Comparison of ENCODE assay signal across 11 mouse cellular contexts in genomic region chr19:44067323-44068049, GRCm38 (mm10). TPM values are rescaled to one million over a fixed set of nuclear protein-coding genes. Genes with fewer than 3 reads are reported as not detected.
A peak's percentile ranks its signal among the peaks of the same experiment; 100 is the strongest.
DNase-seq lines count a peak whose midpoint lies in the region; ATAC-seq and TF ChIP-seq lines count a peak whose summit lies in the region.
"Had no signal": no experiment of that assay in that cellular context is flagged by ENCODE, and none has a peak within 500 bp of the region (broad histone marks: within the 10 kb centered on the region; RNA-seq: fewer than 3 reads in every experiment).

No protein-coding gene starts in this region.

- TF ChIP-seq CTCF in bone marrow macrophage, adult 2 months (IDR thresholded peaks at IDR 0.05; ENCODE audit: low read depth, low read length) = no peak

- H3K9ac ChIP-seq in limb, embryonic 13.5 days = no peak overlapping the region

- WGBS in limb, embryonic 13.5 days = 73% methylated on average over 9 of the region's 9 CpGs
- WGBS in limb, embryonic 10.5 days = 86% methylated on average over 9 of the region's 9 CpGs

- no peak for DNase-seq in limb, embryonic 10.5 days (ENCODE audit: low spot score)
- DNase-seq in kidney, postnatal 14 days = peak; percentile 26
- DNase-seq in cerebellum, postnatal 36 days = no peak
- DNase-seq in gastrocnemius, adult 18-20 months (ENCODE audit: low spot score) = no peak
- DNase-seq in frontal cortex, postnatal 10 days (ENCODE audit: low spot score in 2 of 2) = no peak
- DNase-seq: cerebellum, adult 9-10 months had no signal

- TF ChIP-seq POLR2A in bone marrow macrophage, adult 2 months (IDR thresholded peaks at IDR 0.05; ENCODE audit: borderline replicate concordance, low read depth, low read length) = no peak

- no peak overlapping the region for H3K27ac ChIP-seq in limb, embryonic 13.5 days
- H3K27ac ChIP-seq in limb, embryonic 10.5 days = no peak overlapping the region
- no peak overlapping the region for H3K27ac ChIP-seq in bone marrow macrophage, adult 2 months (ENCODE audit: insufficient read depth, low read depth, low read length)

- ATAC-seq in limb, embryonic 13.5 days (ENCODE audit: low FRiP score, low read depth) = no peak
- ATAC-seq in neutrophil, adult 5-6 weeks (ENCODE audit: extremely low read depth, insufficient number of reproducible peaks, low FRiP score, poor library complexity, severe bottlenecking) = peak; percentile 40; the same call in 1 of the 2 replicates
- ATAC-seq: forebrain, embryonic 14.5 days had no signal

- H3K27me3 ChIP-seq in limb, embryonic 13.5 days = no peaks in the 10 kb centered on the region
- H3K27me3 ChIP-seq in limb, embryonic 10.5 days (ENCODE audit: low read depth, poor library complexity, severe bottlenecking) = 0 out of 2 replicates have a peak, but pooled peaks cover 6% of the 10 kb centered on the region

- peak overlapping the region; percentile 26 for H3K4me2 ChIP-seq in limb, embryonic 13.5 days (replicated peaks)

- peaks cover 32% of the 10 kb centered on the region for H3K4me1 ChIP-seq in limb, embryonic 13.5 days
- H3K4me1 ChIP-seq in limb, embryonic 10.5 days = peaks cover 29% of the 10 kb centered on the region
- H3K4me1 ChIP-seq in bone marrow macrophage, adult 2 months (ENCODE audit: control insufficient read depth, insufficient read depth, low read length) = peaks cover 18% of the 10 kb centered on the region

- no peak overlapping the region for H3K4me3 ChIP-seq in limb, embryonic 13.5 days
- no peak overlapping the region for H3K4me3 ChIP-seq in limb, embryonic 10.5 days
- peak overlapping the region; percentile 35 for H3K4me3 ChIP-seq in bone marrow macrophage, adult 2 months (ENCODE audit: insufficient read depth, low read length)

- H3K9me3 ChIP-seq in limb, embryonic 13.5 days = no peaks in the 10 kb centered on the region
- H3K9me3 ChIP-seq in limb, embryonic 10.5 days (replicated peaks) = no peaks in the 10 kb centered on the region

- peaks cover 21% of the 10 kb centered on the region for H3K36me3 ChIP-seq in limb, embryonic 13.5 days
- peaks cover 26% of the 10 kb centered on the region for H3K36me3 ChIP-seq in limb, embryonic 10.5 days

RNA-seq across cellular contexts. Expression of gene Erlin1, which starts 2.1 kb away (rescaled TPM):
- 34.2 and 34.8 TPM in 2 replicates for polyA plus RNA-seq in limb, embryonic 13.5 days (2015; fragmentation: Nextera tagmentation; extraction: Ambion mirVana)
- polyA plus RNA-seq in limb, embryonic 10.5 days (2016; fragmentation: Nextera tagmentation; extraction: Ambion mirVana) = 20.7 and 22.6 TPM in 2 replicates
- polyA plus RNA-seq in bone marrow macrophage, adult 2 months (2012; ENCODE audit: insufficient read depth, insufficient read length, missing spikeins) = 35.1 and 37.6 TPM in 2 replicates
- 15.1 and 18.3 TPM in 2 replicates for total RNA-seq in neutrophil, adult 5-6 weeks (2017)
- total RNA-seq in gastrocnemius, adult 18-20 months (2021) = 1 to 10 TPM; 5.8 to 6.1 TPM

RNA-seq across cellular contexts. Expression of gene Cyp2c23, which starts 38.5 kb away (rescaled TPM):
- 0.14 and 0.15 TPM in 2 replicates for polyA plus RNA-seq in limb, embryonic 13.5 days (2015; fragmentation: Nextera tagmentation; extraction: Ambion mirVana)
- not detected in 2 replicates for polyA plus RNA-seq in limb, embryonic 10.5 days (2016; fragmentation: Nextera tagmentation; extraction: Ambion mirVana)
- not detected in 2 replicates for polyA plus RNA-seq in bone marrow macrophage, adult 2 months (2012; ENCODE audit: insufficient read depth, insufficient read length, missing spikeins)
- total RNA-seq in neutrophil, adult 5-6 weeks (2017) = not detected in 2 replicates
- total RNA-seq in gastrocnemius, adult 18-20 months (2021) = under 1 TPM in 1 of 2 experiments, not detected in 1; 0.14 TPM
- polyA plus RNA-seq: forebrain, embryonic 14.5 days; hindbrain, embryonic 11.5 days had no signal

RNA-seq across cellular contexts. Expression of gene Chuk, which starts 39.8 kb away (rescaled TPM):
- polyA plus RNA-seq in limb, embryonic 13.5 days (2015; fragmentation: Nextera tagmentation; extraction: Ambion mirVana) = 42.5 and 46.8 TPM in 2 replicates
- 35.9 and 48.2 TPM in 2 replicates for polyA plus RNA-seq in limb, embryonic 10.5 days (2016; fragmentation: Nextera tagmentation; extraction: Ambion mirVana)
- polyA plus RNA-seq in bone marrow macrophage, adult 2 months (2012; ENCODE audit: insufficient read depth, insufficient read length, missing spikeins) = 44.4 and 47.2 TPM in 2 replicates
- total RNA-seq in neutrophil, adult 5-6 weeks (2017) = 132 and 136 TPM in 2 replicates
- 10 to 100 TPM; 12.0 to 16.3 TPM for total RNA-seq in gastrocnemius, adult 18-20 months (2021)
